Mouse (Mus musculus): Measurements from ENCODE around the gene Dusp12. TPM values are rescaled to one million over a fixed set of nuclear protein-coding genes. Genes with fewer than 3 reads are reported as not detected.

Gene Dusp12
- polyA plus RNA-seq, 1 experiment from 2014 or later: 40.7 TPM

DNA sequence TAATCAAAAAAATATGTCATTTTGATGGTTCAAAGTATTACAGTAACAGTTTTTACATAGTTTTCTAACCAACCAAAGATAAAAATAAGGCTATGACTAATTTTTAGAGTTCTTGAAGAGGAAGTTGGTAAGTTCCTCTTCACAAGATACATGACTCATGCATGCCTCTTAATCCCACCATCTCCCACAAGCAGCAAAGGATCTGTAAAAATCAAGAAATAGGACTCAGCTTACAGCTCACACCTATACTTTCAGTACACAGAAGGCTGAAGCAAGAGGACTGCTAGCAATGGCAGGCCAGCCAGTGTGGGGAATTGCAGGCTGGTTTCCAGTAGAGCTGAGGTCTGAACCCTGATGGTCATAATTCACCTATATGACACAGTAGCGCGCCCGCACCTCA lies 31.7 kb downstream of the Dusp12 start:
- ATAC-seq (ENCODE audit: low FRiP score): no peak
- Histone ChIP-seq H3K27ac (no peak overlapping the region), H3K36me3 (peaks cover 22% of the 10 kb centered on the region), H3K4me2 (no peak overlapping the region), H3K9me3 (no peaks in the 10 kb centered on the region), H3K27me3 (no peaks in the 10 kb centered on the region), H3K4me1 (replicated peaks) (no peaks in the 10 kb centered on the region), H3K9ac (no peak overlapping the region), H3K4me3 (no peak overlapping the region)
- 98% methylated on average over 3 of the region's 3 CpGs for WGBS

DNA sequence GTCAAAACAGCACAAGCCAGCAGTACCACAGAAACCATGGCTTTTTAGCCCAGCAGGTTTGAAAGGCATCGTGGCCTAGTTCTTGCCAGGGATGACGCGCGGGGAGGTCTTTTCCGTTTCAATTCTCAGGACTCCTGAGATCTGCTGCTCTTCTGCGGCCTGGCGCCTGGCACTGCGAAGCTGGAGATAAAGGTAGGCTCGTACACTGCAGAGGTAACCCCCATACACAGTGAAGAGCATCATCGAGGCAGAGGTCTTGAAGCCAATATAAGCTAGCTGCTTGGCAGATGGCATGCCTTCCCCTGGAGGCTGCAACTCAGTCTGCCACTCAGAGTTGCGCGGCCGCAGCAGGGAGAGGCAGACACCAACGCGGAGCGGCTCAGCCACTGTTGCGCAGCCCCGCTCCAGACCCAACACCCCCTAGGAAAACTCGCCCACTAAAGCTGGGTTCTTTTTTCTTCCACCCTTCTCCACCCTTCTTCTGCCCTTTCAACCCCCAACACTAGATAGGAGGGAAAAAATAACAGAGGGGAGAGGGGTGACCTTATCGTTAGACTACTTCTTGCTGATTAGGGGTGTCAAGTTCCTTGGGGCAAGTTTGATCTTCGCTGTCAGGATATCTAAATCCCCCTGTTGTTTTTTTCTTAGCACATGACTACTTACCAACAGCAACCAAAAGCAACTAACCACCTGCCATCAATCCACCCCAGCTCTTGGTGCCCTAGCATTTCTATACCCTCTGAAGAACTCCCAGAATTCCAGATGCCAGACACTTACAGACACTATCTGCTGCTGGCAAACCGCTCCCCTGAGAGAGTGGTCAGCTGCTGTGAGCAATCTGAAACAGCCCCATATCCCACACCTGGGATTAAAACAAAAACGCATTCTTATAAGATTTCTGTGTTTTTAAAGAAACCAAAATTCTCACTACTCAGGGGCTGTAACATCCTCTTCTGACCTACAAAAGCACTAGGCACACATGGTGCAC lies 34.4 kb downstream of the Dusp12 start:
- Histone ChIP-seq H3K4me2 (no peak overlapping the region), H3K27me3 (no peaks in the 10 kb centered on the region), H3K27ac (no peak overlapping the region), H3K36me3 (peaks cover 27% of the 10 kb centered on the region), H3K9me3 (no peaks in the 10 kb centered on the region), H3K9ac (no peak overlapping the region), H3K4me3 (no peak overlapping the region), H3K4me1 (replicated peaks) (no peaks in the 10 kb centered on the region)
- no peak for ATAC-seq (ENCODE audit: low FRiP score)
- 90% methylated on average over 23 of the region's 23 CpGs for WGBS

DNA sequence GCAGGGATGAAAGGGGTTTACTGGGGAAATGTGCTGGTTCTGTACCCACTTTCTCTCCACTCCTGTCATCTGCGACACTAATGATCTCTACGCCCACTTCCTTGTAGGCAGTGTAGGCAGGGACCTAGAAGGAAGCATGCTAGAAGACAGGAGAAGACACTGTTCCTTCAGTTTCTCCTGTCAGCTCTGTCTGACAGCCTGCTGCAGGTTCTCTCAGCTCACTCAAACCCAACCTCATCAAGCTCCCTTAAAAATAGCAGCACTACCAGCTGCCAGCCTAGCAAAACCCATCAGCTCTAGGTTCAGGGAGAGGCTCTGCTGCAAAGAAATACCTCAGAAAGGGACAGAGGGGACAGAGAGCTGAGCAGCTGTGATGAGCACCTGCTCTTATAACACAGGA lies 35.3 kb downstream of the Dusp12 start:
- H3K27me3 ChIP-seq: no peaks in the 10 kb centered on the region
- ATAC-seq (ENCODE audit: low FRiP score): no peak
- H3K9ac ChIP-seq: no peak overlapping the region
- no peak overlapping the region for H3K4me3 ChIP-seq
- no peak overlapping the region for H3K27ac ChIP-seq
- no peak overlapping the region for H3K4me2 ChIP-seq
- H3K36me3 ChIP-seq: peaks cover 27% of the 10 kb centered on the region
- whole genome bisulfite sequencing: 94% methylated on average over 2 of the region's 2 CpGs
- no peaks in the 10 kb centered on the region for H3K4me1 ChIP-seq (replicated peaks)
- H3K9me3 ChIP-seq: no peaks in the 10 kb centered on the region

GRCm38 (mm10) chr1:170845448-170846307 lies 39.7 kb downstream of the Dusp12 start:
- WGBS: 51% methylated on average over 10 of the region's 10 CpGs
- no peak overlapping the region for H3K9ac ChIP-seq
- no peak for ATAC-seq (ENCODE audit: low FRiP score)
- H3K4me1 ChIP-seq (replicated peaks): no peaks in the 10 kb centered on the region
- no peaks in the 10 kb centered on the region for H3K9me3 ChIP-seq
- H3K4me2 ChIP-seq: no peak overlapping the region
- H3K27ac ChIP-seq: no peak overlapping the region
- H3K36me3 ChIP-seq: peaks cover 22% of the 10 kb centered on the region
- no peaks in the 10 kb centered on the region for H3K27me3 ChIP-seq
- H3K4me3 ChIP-seq: no peak overlapping the region

DNA sequence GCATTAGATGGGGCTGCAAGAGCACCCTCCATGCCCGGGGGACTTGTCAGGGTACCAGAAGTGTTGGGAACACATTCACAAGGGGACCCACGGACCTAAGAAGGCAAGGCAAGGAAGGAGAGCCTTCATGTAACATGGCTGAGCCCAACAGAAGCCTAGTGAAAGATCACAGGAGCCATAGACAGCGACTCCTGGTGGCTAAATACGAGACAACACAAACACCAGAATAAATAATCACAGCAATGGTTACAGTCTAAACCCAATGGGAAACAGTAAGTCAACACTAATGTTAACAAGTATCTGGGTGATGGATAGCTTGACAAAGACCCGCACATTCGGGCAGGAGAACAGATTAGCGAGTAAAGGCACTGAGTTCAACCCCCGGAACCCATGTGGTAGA lies 41.0 kb downstream of the Dusp12 start:
- no peak for ATAC-seq (ENCODE audit: low FRiP score)
- Histone ChIP-seq H3K4me3 (no peak overlapping the region), H3K27me3 (no peaks in the 10 kb centered on the region), H3K9ac (no peak overlapping the region), H3K4me1 (replicated peaks) (no peaks in the 10 kb centered on the region), H3K4me2 (no peak overlapping the region), H3K36me3 (peaks cover 16% of the 10 kb centered on the region), H3K9me3 (no peaks in the 10 kb centered on the region), H3K27ac (no peak overlapping the region)
- 50% methylated on average over 8 of the region's 8 CpGs for WGBS

- no peaks in the 10 kb centered on the region for H3K4me1 ChIP-seq (replicated peaks)
These were observed 45.7 kb downstream of the Dusp12 start for GRCm38 (mm10) chr1:170839685-170840084.

DNA sequence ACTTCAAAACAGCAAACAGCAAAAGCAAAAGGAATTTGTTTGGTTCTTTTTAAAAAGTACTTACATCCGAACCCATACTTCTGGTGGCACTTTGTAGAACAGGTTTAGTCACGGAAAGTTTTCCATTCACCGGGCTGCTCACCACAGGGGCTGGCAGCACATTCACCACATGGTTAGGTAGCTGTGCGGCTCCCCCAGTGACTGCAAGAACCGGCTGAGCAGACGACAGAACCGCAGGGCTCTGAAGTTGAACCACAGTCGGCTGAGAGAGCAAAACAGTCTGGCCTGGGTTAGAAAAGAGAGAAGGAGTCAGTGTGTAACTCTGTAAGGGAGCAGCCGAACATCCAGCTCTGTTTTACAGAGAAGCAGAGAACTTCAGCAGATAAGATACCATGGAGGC lies 50.6 kb downstream of the Dusp12 start:
- no peak overlapping the region for H3K4me2 ChIP-seq
- ATAC-seq (ENCODE audit: low FRiP score): no peak
- peaks cover 20% of the 10 kb centered on the region for H3K36me3 ChIP-seq
- H3K4me1 ChIP-seq (replicated peaks): no peaks in the 10 kb centered on the region
- H3K9me3 ChIP-seq: no peaks in the 10 kb centered on the region
- H3K9ac ChIP-seq: no peak overlapping the region
- 77% methylated on average over 9 of the region's 9 CpGs for WGBS
- no peak overlapping the region for H3K27ac ChIP-seq
- H3K27me3 ChIP-seq: no peaks in the 10 kb centered on the region
- H3K4me3 ChIP-seq: no peak overlapping the region

More at GRCm38 (mm10) chr1:170839685-170840084, 45.7 kb downstream of the Dusp12 start:
- ATAC-seq (ENCODE audit: low FRiP score): no peak
- no peak overlapping the region for H3K9ac ChIP-seq
- H3K4me3 ChIP-seq: no peak overlapping the region
- H3K4me2 ChIP-seq: no peak overlapping the region
- H3K27me3 ChIP-seq: no peaks in the 10 kb centered on the region
- peaks cover 13% of the 10 kb centered on the region; the same call in 1 of the 2 replicates for H3K36me3 ChIP-seq
- H3K9me3 ChIP-seq: no peaks in the 10 kb centered on the region
- no peak overlapping the region for H3K27ac ChIP-seq

DNA sequence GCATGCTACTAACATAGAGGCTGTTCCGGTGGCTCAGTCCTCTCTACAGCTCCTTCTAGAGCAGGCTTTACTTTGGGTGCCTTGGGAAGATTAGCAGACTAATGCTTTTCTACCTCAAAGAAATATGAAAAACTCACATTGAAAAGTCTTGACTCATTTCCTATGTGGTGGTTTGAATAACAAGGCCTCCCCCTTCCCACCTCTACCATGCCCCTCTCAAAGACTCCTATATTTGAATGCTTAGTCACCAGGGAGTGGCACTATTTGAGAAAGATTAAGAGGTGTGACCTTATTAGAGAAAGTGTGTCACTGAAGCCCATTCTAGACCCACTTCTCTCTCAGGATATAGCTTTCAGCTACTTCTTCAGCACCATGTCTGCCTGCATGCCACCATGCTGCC lies 55.6 kb downstream of the Dusp12 start:
- Histone ChIP-seq H3K27me3 (no peaks in the 10 kb centered on the region), H3K27ac (no peak overlapping the region), H3K9me3 (no peaks in the 10 kb centered on the region), H3K4me2 (no peak overlapping the region), H3K9ac (no peak overlapping the region), H3K4me1 (replicated peaks) (no peaks in the 10 kb centered on the region), H3K36me3 (peaks cover 15% of the 10 kb centered on the region), H3K4me3 (no peak overlapping the region)
- WGBS: 96% methylated on average over 1 of the region's 1 CpGs
- ATAC-seq (ENCODE audit: low FRiP score): no peak

- H3K27me3 ChIP-seq: no peaks in the 10 kb centered on the region
- ATAC-seq (ENCODE audit: low FRiP score): no peak
These were observed 56.0 kb downstream of the Dusp12 start for GRCm38 (mm10) chr1:170829344-170829743.

More at GRCm38 (mm10) chr1:170829344-170829743, 56.0 kb downstream of the Dusp12 start:
- no peak overlapping the region for H3K9ac ChIP-seq
- H3K4me2 ChIP-seq: no peak overlapping the region
- peaks cover 11% of the 10 kb centered on the region for H3K36me3 ChIP-seq
- H3K27ac ChIP-seq: no peak overlapping the region
- 94% methylated on average over 6 of the region's 6 CpGs for WGBS
- no peaks in the 10 kb centered on the region for H3K9me3 ChIP-seq
- H3K4me1 ChIP-seq (replicated peaks): no peaks in the 10 kb centered on the region
- no peak overlapping the region for H3K4me3 ChIP-seq

Other genes starting within 250 kb of the Dusp12 start
- 5.2 and 6.1 TPM in 2 replicates for gene Olfml2b, start 241.0 kb downstream of the Dusp12 start, polyA plus RNA-seq (2015; fragmentation: Nextera tagmentation; extraction: Ambion mirVana)
- 7.5 and 8.2 TPM in 2 replicates for gene Atf6, start 17.8 kb downstream of the Dusp12 start, polyA plus RNA-seq (2015; fragmentation: Nextera tagmentation; extraction: Ambion mirVana)
- gene Gm26620, start 475 bp downstream of the Dusp12 start, polyA plus RNA-seq (2015; fragmentation: Nextera tagmentation; extraction: Ambion mirVana): 0.66 and 0.88 TPM in 2 replicates
- 0.35 and 0.43 TPM in 2 replicates for gene Fcrlb, start 27.4 kb upstream of the Dusp12 start, polyA plus RNA-seq (2015; fragmentation: Nextera tagmentation; extraction: Ambion mirVana)
- gene Fcrla, start 42.0 kb upstream of the Dusp12 start, polyA plus RNA-seq (2015; fragmentation: Nextera tagmentation; extraction: Ambion mirVana): not detected in 2 replicates
- 0.32 and 0.61 TPM in 2 replicates for gene Fcgr2b, start 91.0 kb upstream of the Dusp12 start, polyA plus RNA-seq (2015; fragmentation: Nextera tagmentation; extraction: Ambion mirVana)
- 0.31 TPM in 2 replicates for gene Fcgr4, start 133.4 kb upstream of the Dusp12 start, polyA plus RNA-seq (2015; fragmentation: Nextera tagmentation; extraction: Ambion mirVana)
- 8.1 and 10.0 TPM in 2 replicates for gene Fcgr3, start 179.4 kb upstream of the Dusp12 start, polyA plus RNA-seq (2015; fragmentation: Nextera tagmentation; extraction: Ambion mirVana)
- gene Cfap126, start 228.4 kb upstream of the Dusp12 start, polyA plus RNA-seq (2015; fragmentation: Nextera tagmentation; extraction: Ambion mirVana): 9.4 and 18.4 TPM in 2 replicates